Mouse (Mus musculus): ENCODE measurements around the gene Kcnq4. TPM values are rescaled to one million over a fixed set of nuclear protein-coding genes. Genes with fewer than 3 reads are reported as not detected.
A peak's percentile ranks its signal among the peaks of the same experiment; 100 is the strongest.

Gene Kcnq4
- polyA plus RNA-seq, 1 experiment from 2014 or later, result 5.2 TPM

DNA sequence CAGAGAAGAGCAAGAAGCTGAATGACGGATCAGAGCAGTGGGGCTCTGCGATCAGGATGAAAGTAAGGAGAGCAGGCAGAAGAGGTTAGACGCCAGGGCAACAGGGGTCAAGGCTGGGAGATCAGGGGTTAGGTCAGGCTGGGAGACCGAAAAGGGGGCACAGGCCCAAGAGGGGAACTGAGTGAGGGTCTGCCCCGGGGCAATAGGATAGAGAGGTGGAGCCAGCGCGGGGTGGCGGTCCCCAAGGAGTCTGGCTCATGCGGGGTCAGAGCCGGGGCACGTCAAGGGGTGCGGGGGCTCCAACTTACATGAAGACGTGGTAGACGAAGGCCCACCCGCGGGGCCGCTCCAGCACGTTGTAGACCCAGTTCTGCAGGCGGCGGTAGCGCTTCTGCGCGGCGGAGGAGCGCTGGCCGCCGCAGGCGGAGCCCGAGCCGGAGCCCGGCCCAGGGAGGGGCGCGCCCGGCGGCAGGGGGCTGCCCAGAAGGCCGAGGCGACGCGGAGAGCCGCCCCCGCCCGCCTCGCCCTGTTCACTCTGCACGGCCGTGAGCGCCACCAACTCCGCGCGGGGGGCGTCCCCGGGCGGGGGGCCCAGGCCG is 1.8 kb downstream of the Kcnq4 start:
- Histone ChIP-seq H3K4me1 (ENCODE audit: control insufficient read depth, insufficient read depth, low read length) (peaks cover 7% of the 10 kb centered on the region; the same call in 1 of the 2 replicates), H3K9ac (replicated peaks; ENCODE audit: low read depth, low read length) (peak overlapping the region; percentile 48), H3K27ac (ENCODE audit: low read depth, low read length) (no peak overlapping the region), H3K4me3 (ENCODE audit: low read depth, low read length) (peak overlapping the region; percentile 56), H3K27me3 (ENCODE audit: control insufficient read depth, insufficient read depth, low read length) (peaks cover 11% of the 10 kb centered on the region), H3K4me2 (ENCODE audit: low read depth, low read length) (peak overlapping the region; percentile 100), H3K36me3 (ENCODE audit: control insufficient read depth, insufficient read depth, low read length) (no peaks in the 10 kb centered on the region), H3K9me3 (ENCODE audit: control insufficient read depth, low read length) (no peaks in the 10 kb centered on the region)
- WGBS, result 2% methylated on average over 49 of the region's 53 CpGs
- ATAC-seq (ENCODE audit: low read depth), result peak; percentile 62

DNA sequence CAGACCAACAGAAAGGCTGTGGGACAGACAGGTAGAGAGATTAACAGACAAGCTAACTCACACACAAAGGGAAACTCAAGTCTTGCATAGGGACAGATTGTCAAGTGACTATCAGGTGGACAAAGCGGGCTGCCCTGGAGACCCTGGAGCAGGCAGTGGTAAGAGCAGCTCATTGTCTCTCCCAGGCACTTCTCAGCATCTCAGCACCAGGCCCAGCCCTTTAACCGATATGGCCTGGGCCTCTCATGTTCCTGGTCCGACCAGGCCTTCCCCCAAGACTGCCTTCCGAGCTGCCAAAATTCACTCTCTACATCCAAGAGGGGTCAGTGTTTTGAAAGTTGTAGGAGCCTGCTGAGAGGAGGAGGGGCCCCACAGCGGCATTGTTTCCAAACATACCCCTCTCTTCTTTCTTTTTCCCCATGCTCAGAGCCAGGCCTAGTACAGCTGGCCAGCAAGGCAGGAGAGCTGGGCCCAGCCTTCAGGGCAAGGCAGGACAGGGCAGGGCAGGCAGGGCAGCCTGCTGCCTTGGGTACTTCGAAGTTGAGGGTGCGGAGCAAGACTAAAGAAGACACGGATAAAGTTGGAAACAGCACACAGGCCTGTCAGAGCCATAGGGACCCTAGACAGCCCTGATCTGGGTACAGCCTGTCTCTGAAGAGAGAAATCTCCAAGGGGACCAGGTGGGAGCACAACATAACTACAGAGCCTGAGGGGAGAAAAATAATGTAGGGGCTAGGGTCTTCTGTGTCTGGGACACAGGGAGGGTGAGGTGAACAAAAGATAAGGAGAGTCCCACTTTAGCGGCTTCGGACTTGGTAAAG is 2.5 kb downstream of the Kcnq4 start:
- whole genome bisulfite sequencing, result 18% methylated on average over 10 of the region's 10 CpGs
- Histone ChIP-seq H3K9ac (replicated peaks; ENCODE audit: low read depth, low read length) (no peak overlapping the region), H3K9me3 (ENCODE audit: control insufficient read depth, low read length) (no peaks in the 10 kb centered on the region), H3K27me3 (ENCODE audit: control insufficient read depth, insufficient read depth, low read length) (peaks cover 11% of the 10 kb centered on the region), H3K4me1 (ENCODE audit: control insufficient read depth, insufficient read depth, low read length) (peaks cover 7% of the 10 kb centered on the region; the same call in 1 of the 2 replicates), H3K36me3 (ENCODE audit: control insufficient read depth, insufficient read depth, low read length) (no peaks in the 10 kb centered on the region), H3K4me3 (ENCODE audit: low read depth, low read length) (no peak overlapping the region), H3K27ac (ENCODE audit: low read depth, low read length) (no peak overlapping the region), H3K4me2 (ENCODE audit: low read depth, low read length) (peak overlapping the region; percentile 100)
- ATAC-seq (ENCODE audit: low read depth), result no peak

DNA sequence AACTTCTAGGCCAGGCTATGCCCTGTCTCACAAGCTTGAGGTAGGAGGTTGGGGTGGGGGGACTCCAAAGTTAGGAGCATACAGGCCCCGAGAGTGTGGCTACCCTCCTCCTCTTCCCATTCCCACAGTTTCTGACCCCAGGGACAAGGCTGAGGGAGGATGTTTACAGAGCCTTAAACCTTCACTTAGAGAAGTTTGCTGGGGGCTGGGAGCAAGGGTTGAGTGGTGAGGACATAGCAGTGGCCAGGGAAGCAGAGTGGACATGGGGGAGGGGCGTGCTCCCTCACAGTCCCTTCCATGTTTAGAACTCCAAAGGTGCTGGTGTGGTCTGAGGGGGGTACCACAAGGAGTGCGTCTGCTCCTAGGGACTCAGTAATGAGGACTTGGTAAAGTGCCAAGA is 4.8 kb downstream of the Kcnq4 start:
- Histone ChIP-seq H3K36me3 (ENCODE audit: control insufficient read depth, insufficient read depth, low read length) (no peaks in the 10 kb centered on the region), H3K4me2 (ENCODE audit: low read depth, low read length) (no peak overlapping the region), H3K4me1 (ENCODE audit: control insufficient read depth, insufficient read depth, low read length) (peaks cover 7% of the 10 kb centered on the region; the same call in 1 of the 2 replicates), H3K9ac (replicated peaks; ENCODE audit: low read depth, low read length) (no peak overlapping the region), H3K4me3 (ENCODE audit: low read depth, low read length) (no peak overlapping the region), H3K27me3 (ENCODE audit: control insufficient read depth, insufficient read depth, low read length) (peaks cover under 1% of the 10 kb centered on the region; the same call in 1 of the 2 replicates), H3K9me3 (ENCODE audit: control insufficient read depth, low read length) (no peaks in the 10 kb centered on the region), H3K27ac (ENCODE audit: low read depth, low read length) (no peak overlapping the region)
- ATAC-seq (ENCODE audit: low read depth), result no peak
- WGBS, result 67% methylated on average over 3 of the region's 3 CpGs

DNA sequence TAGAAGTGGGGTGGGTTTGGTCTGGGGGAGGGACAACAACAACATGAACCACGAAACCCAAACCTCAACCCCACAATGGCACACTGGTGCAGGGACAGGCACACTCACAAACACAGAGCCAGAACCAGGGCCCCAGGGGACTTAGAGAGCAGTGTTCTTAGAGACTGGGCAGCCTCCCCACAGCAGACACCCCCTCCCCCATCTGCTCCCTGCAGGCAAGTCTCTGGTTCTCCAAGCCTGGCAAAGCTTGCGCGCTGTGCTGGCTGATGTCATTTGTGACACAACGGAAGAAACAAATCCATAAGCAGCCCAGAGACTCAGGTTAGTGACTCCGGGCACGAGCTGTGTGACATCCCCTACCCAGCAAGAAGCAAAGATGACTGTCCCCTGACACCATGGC is 7.1 kb downstream of the Kcnq4 start:
- Histone ChIP-seq H3K9me3 (ENCODE audit: control insufficient read depth, low read length) (no peaks in the 10 kb centered on the region), H3K27me3 (ENCODE audit: control insufficient read depth, insufficient read depth, low read length) (no peaks in the 10 kb centered on the region), H3K4me2 (ENCODE audit: low read depth, low read length) (no peak overlapping the region), H3K9ac (replicated peaks; ENCODE audit: low read depth, low read length) (no peak overlapping the region), H3K4me3 (ENCODE audit: low read depth, low read length) (no peak overlapping the region), H3K4me1 (ENCODE audit: control insufficient read depth, insufficient read depth, low read length) (no peaks in the 10 kb centered on the region), H3K36me3 (ENCODE audit: control insufficient read depth, insufficient read depth, low read length) (no peaks in the 10 kb centered on the region), H3K27ac (ENCODE audit: low read depth, low read length) (no peak overlapping the region)
- 61% methylated on average over 6 of the region's 6 CpGs for WGBS
- no peak; the same call in 1 of the 2 replicates for ATAC-seq (ENCODE audit: low read depth)

DNA sequence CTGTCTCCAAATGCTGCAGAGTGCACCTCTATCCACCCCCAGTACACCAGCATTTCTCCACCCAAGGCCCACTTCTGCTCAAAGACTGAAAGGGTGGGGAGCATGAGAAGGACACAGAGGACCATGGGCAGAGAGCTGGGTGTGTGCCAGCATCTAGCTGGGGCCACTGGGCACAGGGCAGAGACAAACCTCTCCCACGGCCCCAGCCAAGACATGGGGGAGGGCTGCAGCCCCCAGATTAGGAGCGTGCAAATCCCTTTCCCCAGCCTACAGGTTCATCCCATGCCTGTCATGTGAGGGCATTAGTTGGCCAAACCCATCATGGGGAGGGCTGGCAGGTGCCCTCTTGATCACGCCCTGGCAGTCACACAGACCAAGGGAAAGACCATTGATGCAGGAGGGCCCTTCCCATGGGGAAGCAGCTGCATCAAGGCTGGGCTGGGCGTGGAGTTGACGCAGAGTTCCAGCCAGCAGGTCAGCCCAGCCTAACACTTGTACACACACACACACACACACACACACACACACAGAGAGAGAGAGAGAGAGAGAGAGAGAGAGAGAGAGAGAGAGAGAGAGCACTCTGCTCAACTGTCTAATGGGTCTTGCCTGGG is 14.3 kb downstream of the Kcnq4 start:
- H3K4me2 ChIP-seq (ENCODE audit: low read depth, low read length), result no peak overlapping the region
- 72% methylated on average over 5 of the region's 5 CpGs for whole genome bisulfite sequencing
- no peak overlapping the region for H3K9ac ChIP-seq (replicated peaks; ENCODE audit: low read depth, low read length)
- no peaks in the 10 kb centered on the region for H3K9me3 ChIP-seq (ENCODE audit: control insufficient read depth, low read length)
- no peak overlapping the region for H3K27ac ChIP-seq (ENCODE audit: low read depth, low read length)
- no peak for ATAC-seq (ENCODE audit: low read depth)
- H3K4me3 ChIP-seq (ENCODE audit: low read depth, low read length), result no peak overlapping the region
- no peaks in the 10 kb centered on the region for H3K36me3 ChIP-seq (ENCODE audit: control insufficient read depth, insufficient read depth, low read length)
- H3K4me1 ChIP-seq (ENCODE audit: control insufficient read depth, insufficient read depth, low read length), result peaks cover 11% of the 10 kb centered on the region; the same call in 1 of the 2 replicates
- H3K27me3 ChIP-seq (ENCODE audit: control insufficient read depth, insufficient read depth, low read length), result no peaks in the 10 kb centered on the region

DNA sequence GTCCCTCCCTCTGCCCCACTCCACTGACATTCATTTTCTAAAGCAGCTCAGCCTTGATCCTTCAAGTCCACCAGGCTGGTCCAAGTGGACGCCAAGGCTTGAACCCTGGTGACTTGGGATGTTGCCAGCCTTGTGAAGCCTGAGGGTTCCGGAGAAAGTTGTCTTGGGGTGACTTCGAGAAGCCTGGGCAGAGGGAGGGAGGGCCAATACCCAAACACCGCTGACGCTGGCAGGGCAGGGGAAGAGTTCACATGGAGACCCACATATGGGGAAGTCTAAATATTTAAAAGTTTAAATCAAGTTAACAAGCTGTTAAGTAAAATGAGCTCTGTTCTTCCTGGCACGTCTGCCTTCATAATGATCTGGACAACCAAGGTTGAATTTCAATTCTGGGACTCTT is 15.7 kb downstream of the Kcnq4 start:
- no peak overlapping the region for H3K4me3 ChIP-seq (ENCODE audit: low read depth, low read length)
- no peak overlapping the region for H3K27ac ChIP-seq (ENCODE audit: low read depth, low read length)
- peaks cover 11% of the 10 kb centered on the region; the same call in 1 of the 2 replicates for H3K4me1 ChIP-seq (ENCODE audit: control insufficient read depth, insufficient read depth, low read length)
- no peak overlapping the region for H3K4me2 ChIP-seq (ENCODE audit: low read depth, low read length)
- no peaks in the 10 kb centered on the region for H3K36me3 ChIP-seq (ENCODE audit: control insufficient read depth, insufficient read depth, low read length)
- no peak overlapping the region for H3K9ac ChIP-seq (replicated peaks; ENCODE audit: low read depth, low read length)
- 86% methylated on average over 6 of the region's 6 CpGs for WGBS
- H3K9me3 ChIP-seq (ENCODE audit: control insufficient read depth, low read length), result no peaks in the 10 kb centered on the region
- no peak for ATAC-seq (ENCODE audit: low read depth)
- no peaks in the 10 kb centered on the region for H3K27me3 ChIP-seq (ENCODE audit: control insufficient read depth, insufficient read depth, low read length)

DNA sequence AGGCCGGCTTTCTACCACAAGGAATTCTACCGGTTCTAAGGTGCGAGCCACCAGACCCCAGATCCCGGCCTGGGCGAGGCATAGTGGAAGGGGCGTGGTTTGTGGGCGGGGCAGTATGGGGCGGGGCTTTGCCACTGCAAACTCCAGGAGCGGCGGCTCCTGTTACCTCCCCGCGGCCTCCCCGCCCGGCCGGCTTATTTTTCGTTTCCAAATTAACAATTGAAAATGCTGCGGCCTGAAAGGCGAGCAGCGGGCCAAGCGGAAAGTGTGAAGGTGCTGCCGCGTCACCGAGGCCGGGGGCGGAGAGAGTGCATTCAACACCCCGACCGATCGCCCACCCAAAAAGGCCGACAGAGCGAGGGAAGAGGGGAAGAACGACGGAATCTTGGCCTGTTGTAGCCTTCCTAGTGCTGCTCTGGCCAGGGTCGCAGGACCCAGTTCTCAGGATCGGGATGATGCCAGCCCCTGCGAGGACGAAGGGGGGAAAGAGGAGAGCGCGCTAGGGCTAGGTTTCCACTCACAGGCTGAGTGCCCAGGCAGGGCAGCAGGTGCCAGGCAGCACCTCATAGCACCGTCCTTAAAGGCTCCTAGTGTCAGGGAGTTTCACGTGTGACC is 17.3 kb downstream of the Kcnq4 start:
- Histone ChIP-seq H3K27ac (ENCODE audit: low read depth, low read length) (no peak overlapping the region), H3K4me2 (ENCODE audit: low read depth, low read length) (peak overlapping the region; percentile 89), H3K27me3 (ENCODE audit: control insufficient read depth, insufficient read depth, low read length) (no peaks in the 10 kb centered on the region), H3K9me3 (ENCODE audit: control insufficient read depth, low read length) (no peaks in the 10 kb centered on the region), H3K9ac (replicated peaks; ENCODE audit: low read depth, low read length) (peak overlapping the region; percentile 50), H3K36me3 (ENCODE audit: control insufficient read depth, insufficient read depth, low read length) (no peaks in the 10 kb centered on the region), H3K4me3 (ENCODE audit: low read depth, low read length) (peak overlapping the region; percentile 46), H3K4me1 (ENCODE audit: control insufficient read depth, insufficient read depth, low read length) (peaks cover 11% of the 10 kb centered on the region; the same call in 1 of the 2 replicates)
- ATAC-seq (ENCODE audit: low read depth), result peak; percentile 85
- under 1% methylated on average over 39 of the region's 40 CpGs for WGBS

DNA sequence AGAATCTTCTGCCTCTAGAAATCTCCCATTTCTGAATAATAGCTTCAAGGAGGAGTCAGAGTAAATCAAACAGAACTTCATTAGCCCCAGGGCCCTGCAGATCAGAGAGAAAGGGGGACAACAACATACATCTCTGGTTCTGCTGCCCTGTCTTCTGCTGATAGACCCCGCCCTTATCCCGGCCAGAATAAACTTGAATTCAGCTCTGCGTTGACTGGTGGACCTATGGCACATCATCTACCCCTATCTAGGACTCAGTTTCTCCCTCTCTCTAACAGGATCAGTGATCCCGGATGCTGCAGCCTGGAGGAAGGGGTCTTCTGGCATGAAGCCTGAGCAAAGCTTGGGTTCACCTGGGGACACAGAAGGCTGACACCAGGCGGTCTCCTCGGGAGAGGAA is 17.8 kb downstream of the Kcnq4 start:
- H3K4me2 ChIP-seq (ENCODE audit: low read depth, low read length), result peak overlapping the region; percentile 89
- H3K9me3 ChIP-seq (ENCODE audit: control insufficient read depth, low read length), result no peaks in the 10 kb centered on the region
- ATAC-seq (ENCODE audit: low read depth), result 0 out of 2 replicates have a peak, but pooled peaks have one; percentile 5
- peak overlapping the region; percentile 46 for H3K4me3 ChIP-seq (ENCODE audit: low read depth, low read length)
- peaks cover 11% of the 10 kb centered on the region; the same call in 1 of the 2 replicates for H3K4me1 ChIP-seq (ENCODE audit: control insufficient read depth, insufficient read depth, low read length)
- no peaks in the 10 kb centered on the region for H3K27me3 ChIP-seq (ENCODE audit: control insufficient read depth, insufficient read depth, low read length)
- peak overlapping the region; percentile 50; the same call in 1 of the 2 replicates for H3K9ac ChIP-seq (replicated peaks; ENCODE audit: low read depth, low read length)
- H3K36me3 ChIP-seq (ENCODE audit: control insufficient read depth, insufficient read depth, low read length), result no peaks in the 10 kb centered on the region
- 27% methylated on average over 6 of the region's 6 CpGs for WGBS
- no peak overlapping the region for H3K27ac ChIP-seq (ENCODE audit: low read depth, low read length)
